Mouse (Mus musculus) thymus, adult 2 months (tissue): ENCODE results near the gene Tmem258.

Source experiments
- CTCF ChIP-seq: fragments of 200-500 bp; IDR thresholded peaks from 2 replicates; pipeline ENCODE4 v1.5.1; 2012; ENCODE audit warnings: mild to moderate bottlenecking, control low read depth, low read length, moderate library complexity, borderline replicate concordance; ENCODE audit not compliant: control insufficient read depth, poor library complexity, insufficient read depth; ENCODE audit errors: extremely low read depth
- POLR2A ChIP-seq: fragments of 200-500 bp; IDR thresholded peaks from 2 replicates; pipeline ENCODE4 v1.6.1; 2012; ENCODE audit warnings: mild to moderate bottlenecking, low read length, control low read depth, moderate library complexity; ENCODE audit not compliant: control insufficient read depth, poor library complexity, insufficient read depth; ENCODE audit errors: extremely low read depth

GRCm38 (mm10) chr19:10157725-10158124, 46.1 kb upstream of the Tmem258 start:
- TF ChIP-seq CTCF, result no peak
- no peak for TF ChIP-seq POLR2A
